Mouse (Mus musculus) forebrain, embryonic 14.5 days (tissue): ENCODE data around the gene Osm. TPM values are rescaled to one million over a fixed set of nuclear protein-coding genes. Genes with fewer than 3 reads are reported as not detected.

Experiments used
- ATAC-seq: fragments of 200-750 bp; cut with Nextera tagmentation; 2 replicates; pipeline ENCODE4 v1.8.0; 2017; ENCODE audit warnings: mild to moderate bottlenecking, moderate library complexity
- DNase-seq: peaks from one replicate; pipeline ENCODE4 v3.0.0-alpha.2; 2015; ENCODE audit warnings: low spot score
- H3K27ac ChIP-seq: fragments of 300-500 bp; sonication (generic); 2 replicates; pipeline ENCODE4 v1.5.1; 2014; ENCODE audit warnings: low read depth, mild to moderate bottlenecking, control low read depth, low read length, moderate library complexity
- H3K27me3 ChIP-seq: fragments of 300-500 bp; sonication (generic); replicated peaks from 2 replicates; pipeline ENCODE4 v1.6.1; 2014; ENCODE audit warnings: low read length, control low read depth, mixed read lengths; ENCODE audit not compliant: control insufficient read depth, insufficient read depth
- H3K36me3 ChIP-seq: fragments of 300-500 bp; sonication (generic); 2 replicates; pipeline ENCODE4 v1.6.1; 2014; ENCODE audit warnings: low read length, control low read depth; ENCODE audit not compliant: control insufficient read depth, insufficient read depth
- H3K4me1 ChIP-seq: fragments of 300-500 bp; sonication (generic); 2 replicates; pipeline ENCODE4 v1.6.1; 2014; ENCODE audit warnings: antibody characterized with exemption, low read length, control low read depth; ENCODE audit not compliant: control insufficient read depth, insufficient read depth
- H3K4me2 ChIP-seq: fragments of 300-500 bp; sonication (generic); 2 replicates; pipeline ENCODE4 v1.6.1; 2014; ENCODE audit warnings: mild to moderate bottlenecking, control low read depth, low read length
- H3K4me3 ChIP-seq: fragments of 300-500 bp; sonication (generic); 2 replicates; pipeline ENCODE4 v1.5.1; 2014; ENCODE audit warnings: low read depth, low read length, control low read depth
- H3K9ac ChIP-seq: fragments of 300-500 bp; sonication (generic); 2 replicates; pipeline ENCODE4 v1.6.1; 2014; ENCODE audit warnings: mild to moderate bottlenecking, low read length, control low read depth, moderate library complexity
- H3K9me3 ChIP-seq: fragments of 300-500 bp; sonication (generic); replicated peaks from 2 replicates; pipeline ENCODE4 v1.6.1; 2016; ENCODE audit warnings: low read length, control low read depth, mixed read lengths; ENCODE audit not compliant: control insufficient read depth
- WGBS: fragments of 180-500 bp; shearing (Covaris S2); extraction: QIAGEN DNeasy Blood & Tissue Kit; methylation state at CpG from one replicate; pipeline ENCODE4 v1.1.7; 2014; 5-methylcytosine and 5-hydroxymethylcytosine counted together
- polyA plus RNA-seq: library from polyadenylated mRNA; unstranded; fragments of >200 nt; fragmentation: Nextera tagmentation; extraction: Ambion mirVana; gene quantifications from 2 replicates; pipeline ENCODE4 v1.2.1, GENCODE M21; 2014

Gene Osm
- polyA plus RNA-seq, 1 experiment from 2014 or later: 0.14 TPM

- Histone ChIP-seq H3K27me3 (peaks cover 8% of the 10 kb centered on the region; the same call in 1 of the 2 replicates), H3K36me3 (peaks cover 3% of the 10 kb centered on the region), H3K27ac (no peak overlapping the region), H3K4me3 (no peak overlapping the region), H3K4me2 (no peak overlapping the region), H3K4me1 (no peaks in the 10 kb centered on the region), H3K9me3 (no peaks in the 10 kb centered on the region), H3K9ac (no peak overlapping the region)
- WGBS: 66% methylated on average over 9 of the region's 9 CpGs
- DNase-seq: no peak
- ATAC-seq: no peak
Observed at GRCm38 (mm10) chr11:4219908-4220307, 16.3 kb upstream of the Osm start.

- no peak overlapping the region for H3K4me3 ChIP-seq
- H3K9me3 ChIP-seq: no peaks in the 10 kb centered on the region
- H3K4me2 ChIP-seq: no peak overlapping the region
- WGBS: 47% methylated on average over 28 of the region's 28 CpGs
- DNase-seq (peak; percentile 56), ATAC-seq (no peak)
- no peaks in the 10 kb centered on the region for H3K4me1 ChIP-seq
- no peak overlapping the region for H3K27ac ChIP-seq
- peaks cover 8% of the 10 kb centered on the region; the same call in 1 of the 2 replicates for H3K27me3 ChIP-seq
- H3K36me3 ChIP-seq: no peaks in the 10 kb centered on the region
- H3K9ac ChIP-seq: no peak overlapping the region
Observed at GRCm38 (mm10) chr11:4220443-4221400, 15.5 kb upstream of the Osm start.

- H3K9ac ChIP-seq: no peak overlapping the region
- H3K27me3 ChIP-seq: peaks cover 8% of the 10 kb centered on the region; the same call in 1 of the 2 replicates
- no peaks in the 10 kb centered on the region for H3K4me1 ChIP-seq
- no peaks in the 10 kb centered on the region for H3K36me3 ChIP-seq
- H3K27ac ChIP-seq: no peak overlapping the region
- no peak overlapping the region for H3K4me2 ChIP-seq
- ATAC-seq (no peak), DNase-seq (no peak)
- H3K4me3 ChIP-seq: no peak overlapping the region
- no peaks in the 10 kb centered on the region for H3K9me3 ChIP-seq
- 73% methylated on average over 17 of the region's 17 CpGs for WGBS
Observed at GRCm38 (mm10) chr11:4222046-4222950, 13.9 kb upstream of the Osm start.

GRCm38 (mm10) chr11:4223393-4224188 lies 12.6 kb upstream of the Osm start:
- 33% methylated on average over 5 of the region's 7 CpGs for WGBS
- Histone ChIP-seq H3K4me3 (no peak overlapping the region), H3K4me1 (no peaks in the 10 kb centered on the region), H3K4me2 (no peak overlapping the region), H3K36me3 (no peaks in the 10 kb centered on the region), H3K27ac (no peak overlapping the region), H3K9me3 (no peaks in the 10 kb centered on the region), H3K9ac (no peak overlapping the region), H3K27me3 (peaks cover 4% of the 10 kb centered on the region; the same call in 1 of the 2 replicates)
- DNase-seq (no peak), ATAC-seq (no peak)

GRCm38 (mm10) chr11:4224223-4224622 lies 12.0 kb upstream of the Osm start:
- Histone ChIP-seq H3K36me3 (no peaks in the 10 kb centered on the region), H3K27me3 (peaks cover 1% of the 10 kb centered on the region; the same call in 1 of the 2 replicates), H3K9me3 (no peaks in the 10 kb centered on the region), H3K4me3 (no peak overlapping the region), H3K9ac (no peak overlapping the region), H3K27ac (no peak overlapping the region), H3K4me2 (no peak overlapping the region), H3K4me1 (no peaks in the 10 kb centered on the region)
- ATAC-seq (no peak), DNase-seq (no peak)
- 50% methylated on average over 2 of the region's 2 CpGs for WGBS

GRCm38 (mm10) chr11:4226569-4227325 lies 9.5 kb upstream of the Osm start:
- no peaks in the 10 kb centered on the region for H3K27me3 ChIP-seq
- ATAC-seq (no peak), DNase-seq (no peak)
- no peaks in the 10 kb centered on the region for H3K4me1 ChIP-seq
- no peak overlapping the region for H3K27ac ChIP-seq
- H3K9me3 ChIP-seq: no peaks in the 10 kb centered on the region
- H3K4me3 ChIP-seq: no peak overlapping the region
- no peaks in the 10 kb centered on the region for H3K36me3 ChIP-seq
- 72% methylated on average over 5 of the region's 5 CpGs for WGBS
- H3K4me2 ChIP-seq: no peak overlapping the region
- no peak overlapping the region for H3K9ac ChIP-seq

- Histone ChIP-seq H3K4me1 (no peaks in the 10 kb centered on the region), H3K27ac (no peak overlapping the region), H3K4me3 (no peak overlapping the region), H3K9me3 (no peaks in the 10 kb centered on the region), H3K36me3 (no peaks in the 10 kb centered on the region), H3K4me2 (no peak overlapping the region), H3K27me3 (no peaks in the 10 kb centered on the region), H3K9ac (no peak overlapping the region)
- ATAC-seq (no peak), DNase-seq (no peak)
- WGBS: 46% methylated on average over 8 of the region's 8 CpGs
Observed at GRCm38 (mm10) chr11:4228463-4228862, 7.8 kb upstream of the Osm start.

- no peak for DNase-seq
- H3K4me2 ChIP-seq: no peak overlapping the region
- WGBS: 61% methylated on average over 4 of the region's 4 CpGs
- no peak for ATAC-seq
- H3K4me3 ChIP-seq: no peak overlapping the region
- H3K9ac ChIP-seq: no peak overlapping the region
- no peak overlapping the region for H3K27ac ChIP-seq
- no peaks in the 10 kb centered on the region for H3K36me3 ChIP-seq
- no peaks in the 10 kb centered on the region for H3K9me3 ChIP-seq
- H3K27me3 ChIP-seq: no peaks in the 10 kb centered on the region
- H3K4me1 ChIP-seq: no peaks in the 10 kb centered on the region
Observed at GRCm38 (mm10) chr11:4229841-4230240, 6.4 kb upstream of the Osm start.
